Mouse (Mus musculus): Measurements from ENCODE around the gene Psd.

DNA sequence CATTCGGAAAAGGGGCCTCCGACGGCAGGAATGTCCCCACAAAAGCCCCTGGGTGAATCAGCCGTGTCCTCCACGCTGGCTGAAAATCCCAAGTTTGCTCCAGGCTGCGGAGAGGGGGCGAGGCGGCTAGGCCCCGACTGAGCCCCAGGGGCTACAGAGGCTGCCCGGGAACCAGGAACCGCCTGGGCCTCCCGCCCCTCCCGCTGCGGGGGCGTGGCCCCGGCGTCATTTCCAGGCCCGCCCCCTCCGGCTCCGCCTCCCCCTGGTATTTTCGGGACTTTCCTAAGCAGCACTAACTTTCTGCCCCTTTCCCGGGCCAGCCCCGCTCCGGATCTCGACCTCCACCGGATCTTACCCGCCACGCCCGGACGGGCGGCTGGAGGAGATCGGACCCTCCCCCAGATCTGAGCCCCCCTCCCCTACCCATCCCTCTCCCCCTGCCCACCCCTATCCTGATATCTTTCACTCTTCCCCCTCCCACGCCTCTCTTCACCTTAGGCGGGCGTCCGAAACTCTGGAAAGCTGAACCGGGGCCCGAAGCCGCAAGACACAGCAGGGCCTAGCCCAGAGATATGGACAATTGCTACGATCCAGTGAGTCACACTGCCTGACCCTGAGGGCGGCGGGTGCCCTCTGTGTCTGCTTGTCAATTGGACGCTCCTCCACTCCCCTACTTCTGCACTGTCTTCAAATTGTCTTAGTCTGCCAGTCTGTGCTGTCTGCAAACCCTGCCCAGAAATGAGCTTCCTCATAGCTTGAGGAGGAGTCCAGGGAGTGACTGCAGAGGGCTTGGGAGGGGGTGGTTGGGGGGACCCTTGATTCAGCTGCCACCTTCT lies 21.3 kb downstream of the Psd start:
- TF ChIP-seq TAL1 (IDR thresholded peaks at IDR 0.05; ENCODE audit: low read length) (no peak), GATA1 (IDR thresholded peaks at IDR 0.05; ENCODE audit: low read length) (no peak)

Data from erythroblast, embryonic 14.5 days (primary cell).